Mouse (Mus musculus) mouse embryonic stem cell (cell line): ENCODE measurements around the gene Sertad3.

Experiments used
- in situ Hi-C, 2 experiments: fragments of 300-500 bp; cut with MboI; formaldehyde crosslinking; loops; 1 replicate in 1 of 2; 3 replicates in 1 of 2; pipeline ENCODE4 v1.14.3; 2019 to 2020; ENCODE audit warnings: low sequenced_read_pairs in 2 of 2, low pct_unique_long_range_greater_than_20kb in 1 of 2, mixed read lengths in 1 of 2; ENCODE audit not compliant: unreplicated experiment in 1 of 2

Sertad3 gene

DNA sequence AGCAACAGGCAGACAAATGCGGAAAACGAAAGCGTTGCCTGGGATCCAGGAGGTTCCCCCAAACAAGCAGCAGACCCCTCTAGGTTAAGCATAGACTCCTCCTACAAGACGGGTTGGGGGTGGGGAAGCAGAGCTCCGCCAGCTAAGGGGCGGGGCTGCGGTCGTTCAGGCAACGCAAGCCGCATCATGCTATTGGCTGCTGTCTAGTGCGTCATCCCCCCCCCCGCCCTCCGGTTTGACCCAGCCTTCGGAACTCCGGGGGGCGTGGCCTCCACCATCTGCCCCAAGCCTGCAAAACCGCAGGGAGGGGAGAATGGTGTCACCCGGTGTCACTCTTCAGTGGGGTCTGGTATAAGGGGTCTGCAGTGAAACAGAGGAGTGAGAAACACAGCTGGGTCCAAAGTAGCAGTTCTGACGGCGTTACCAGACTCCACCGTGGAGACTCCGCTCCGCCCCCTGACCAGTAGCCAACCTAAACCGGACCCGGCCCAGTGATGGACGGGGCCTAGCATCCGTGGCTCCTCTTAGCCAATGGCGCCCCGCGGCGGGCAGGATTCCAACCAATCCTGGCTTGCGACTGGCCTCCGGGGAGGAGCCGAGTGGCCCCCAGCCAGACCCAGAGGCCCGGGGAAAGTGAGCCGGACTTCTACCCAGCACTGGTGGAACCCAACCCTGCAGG lies at the start of gene Sertad3:
Gene Sertad3, plus strand, starts transcription at position 613 of the 679 bp plus-strand sequence.
- in situ Hi-C loops: no loop called here

GRCm38 (mm10) chr7:27427387-27427786 lies 46.2 kb upstream of the Sertad3 start:
- in situ Hi-C loops: no loop called here

DNA sequence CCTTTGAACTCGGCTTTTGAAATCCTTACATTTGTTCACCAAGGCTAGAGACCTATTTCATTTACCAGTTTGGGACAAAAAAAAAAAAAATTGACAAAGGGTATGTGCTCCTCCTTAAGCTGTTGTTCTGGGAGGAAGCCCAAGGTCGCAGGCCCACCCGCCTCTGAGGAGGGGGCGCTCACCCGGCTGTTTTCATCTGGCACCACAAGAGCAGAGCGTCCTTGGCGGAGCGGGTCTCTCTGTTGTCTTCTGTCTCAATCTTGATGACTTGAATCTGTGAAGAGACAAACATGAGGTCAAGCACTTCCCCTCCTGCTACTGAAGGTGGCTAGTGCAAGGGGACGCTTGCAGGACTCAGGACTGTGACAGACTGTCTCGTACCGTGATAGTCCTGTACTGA lies 45.6 kb upstream of the Sertad3 start:
- in situ Hi-C loops: no loop called here

GRCm38 (mm10) chr7:27429135-27429534 lies 44.4 kb upstream of the Sertad3 start:
- in situ Hi-C loops: no loop called here

GRCm38 (mm10) chr7:27433349-27433748 lies 40.2 kb upstream of the Sertad3 start:
- in situ Hi-C loops: no loop called here

DNA sequence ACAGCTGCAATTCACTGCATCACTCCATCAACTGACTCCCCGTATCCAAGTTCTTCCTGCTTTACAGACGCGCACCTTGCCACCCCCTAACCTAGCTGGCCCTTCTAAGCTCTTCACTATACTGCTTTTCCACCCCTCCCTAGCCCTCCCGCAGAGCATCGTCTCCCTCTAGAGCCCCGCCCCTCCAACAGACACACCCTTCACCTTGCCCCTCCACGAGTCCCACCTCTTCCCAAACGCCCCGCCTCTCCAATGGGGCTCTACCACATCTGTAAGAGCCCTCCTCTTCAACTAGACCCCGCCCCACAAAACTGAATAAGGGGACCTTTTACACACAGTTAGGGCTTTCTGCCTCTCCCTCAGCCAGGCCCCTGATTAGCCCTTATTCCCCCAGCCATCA lies 39.8 kb upstream of the Sertad3 start:
- in situ Hi-C loops: no loop called here

GRCm38 (mm10) chr7:27437544-27437943 lies 36.0 kb upstream of the Sertad3 start:
- in situ Hi-C loops: loop anchor here in 1 of 2 experiments (5.0 kb wide), 1 partner anchor 85 kb away; the partner anchor contains the start of gene Hipk4

DNA sequence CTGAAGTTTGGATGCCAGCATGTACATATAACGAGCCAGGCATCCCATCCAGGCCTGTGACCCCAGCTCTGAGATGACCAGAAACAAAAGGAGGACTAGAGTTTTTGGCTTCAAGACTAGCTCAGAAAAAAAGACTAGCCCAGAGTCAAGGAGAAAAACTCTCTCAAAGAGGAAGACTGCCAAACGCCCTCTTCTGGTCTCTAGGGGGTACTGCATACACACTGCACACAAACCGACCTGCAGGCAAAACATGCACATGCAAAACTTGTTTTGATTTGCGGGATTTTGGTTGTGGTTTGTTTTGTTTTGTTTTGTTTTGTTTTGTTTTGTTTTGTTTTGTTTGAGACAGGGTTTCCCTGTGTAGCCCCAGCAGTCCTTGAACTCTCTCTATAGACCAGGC lies 33.6 kb upstream of the Sertad3 start:
- in situ Hi-C loops: no loop called here

DNA sequence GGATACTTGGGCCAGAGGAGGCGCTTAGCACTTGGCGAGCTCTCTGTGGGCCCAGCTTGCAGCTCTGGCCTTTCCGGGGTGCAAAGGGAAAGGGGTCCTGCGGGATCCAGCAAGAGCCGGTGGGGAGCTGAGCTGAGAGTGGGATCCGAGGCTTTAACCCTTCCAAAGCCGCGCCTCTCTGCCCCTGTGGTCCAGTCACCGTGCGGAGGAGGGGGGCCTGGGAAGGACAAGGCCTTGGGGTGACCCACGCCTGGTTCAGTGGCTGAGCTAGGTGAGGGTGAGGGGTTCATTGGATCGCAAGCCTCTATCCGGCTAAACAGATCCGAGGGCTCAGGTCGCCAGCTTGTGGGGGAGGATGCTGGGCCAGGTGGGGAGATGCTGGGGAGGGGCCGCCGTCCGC lies 27.5 kb upstream of the Sertad3 start:
- in situ Hi-C loops: no loop called here

GRCm38 (mm10) chr7:27446521-27447418 lies 26.8 kb upstream of the Sertad3 start:
- in situ Hi-C loops: no loop called here

DNA sequence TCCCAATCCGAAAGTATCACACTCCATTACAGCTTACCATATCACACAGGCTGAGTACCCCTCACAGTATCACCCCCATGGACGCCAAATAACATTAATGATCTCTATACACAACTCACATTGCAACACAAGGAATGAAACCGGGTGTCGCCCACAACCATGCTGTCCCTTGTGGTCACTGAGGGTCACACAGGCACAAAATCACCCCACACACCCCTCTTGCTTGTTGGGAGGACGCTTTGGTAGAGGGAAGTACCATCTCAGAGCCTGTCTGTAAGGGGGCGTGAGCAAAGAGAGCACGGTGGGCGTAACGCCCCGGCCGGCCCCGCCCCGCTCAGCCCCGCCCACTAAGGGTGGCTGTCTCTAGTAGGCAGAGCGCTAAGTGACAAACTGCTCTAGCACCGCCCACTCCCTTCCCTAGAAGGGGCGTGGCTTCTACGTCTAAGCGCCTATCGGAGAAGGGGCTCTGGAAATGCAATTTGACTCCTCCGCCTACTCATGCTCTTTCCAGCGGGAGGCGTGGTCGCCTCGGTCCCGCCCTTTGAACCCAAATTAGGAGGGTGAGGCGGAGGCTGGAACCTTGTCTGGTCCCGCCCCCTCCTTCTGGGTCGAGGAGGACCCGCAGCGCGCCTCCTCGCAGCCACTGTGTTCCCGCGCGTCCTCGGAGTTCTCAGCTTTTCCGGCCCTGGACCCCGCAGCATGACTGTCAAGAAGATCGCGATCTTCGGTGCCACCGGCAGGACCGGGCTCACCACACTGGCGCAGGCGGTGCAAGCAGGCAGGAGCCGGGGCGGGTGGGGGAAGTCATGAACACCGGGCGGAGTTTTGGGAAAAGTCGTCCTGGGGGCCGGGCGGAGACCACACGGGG lies 25.9 kb upstream of the Sertad3 start, which contains the start of the genes Sptbn4 and Blvrb:
Gene Sptbn4, minus strand, starts transcription at position 268 of the 868 bp plus-strand sequence.
Gene Blvrb, plus strand, starts transcription at position 560 of the 868 bp plus-strand sequence.
- in situ Hi-C loops: no loop called here

- in situ Hi-C loops: no loop called here
Measured at GRCm38 (mm10) chr7:27448421-27449206, 25.0 kb upstream of the Sertad3 start.

DNA sequence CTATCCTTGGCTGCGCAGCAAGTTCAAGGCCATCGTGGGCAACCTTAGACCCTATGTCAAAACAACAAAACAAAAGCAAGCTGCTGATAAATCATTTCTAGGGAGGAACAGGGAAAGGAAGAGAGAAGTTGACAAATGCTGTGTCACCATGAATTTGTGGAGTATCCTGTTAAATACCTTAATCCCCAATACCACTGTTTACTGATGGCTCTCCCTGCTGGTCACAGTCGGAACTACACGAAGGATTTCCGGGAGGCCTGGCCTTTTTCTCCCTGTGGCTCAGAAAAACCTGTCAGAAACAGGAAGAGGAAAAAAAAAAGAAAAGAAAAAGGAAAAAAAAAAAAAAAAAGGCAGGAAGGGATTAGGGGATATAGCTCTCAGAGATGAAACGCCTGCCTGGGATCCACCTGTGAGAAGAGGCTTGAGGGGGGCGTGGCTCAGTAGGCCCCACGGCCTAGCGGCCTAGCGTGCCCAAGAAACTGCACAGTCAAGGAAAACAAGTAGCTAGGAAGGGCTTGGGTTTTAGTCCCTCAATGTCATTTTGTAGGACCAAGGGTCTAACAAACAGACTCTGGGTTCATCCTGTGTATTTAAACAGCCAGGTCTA lies 24.2 kb upstream of the Sertad3 start:
- in situ Hi-C loops: no loop called here

GRCm38 (mm10) chr7:27451359-27451758 lies 22.2 kb upstream of the Sertad3 start:
- in situ Hi-C loops: no loop called here

- in situ Hi-C loops: no loop called here
Measured at GRCm38 (mm10) chr7:27452206-27452770, 21.3 kb upstream of the Sertad3 start.

GRCm38 (mm10) chr7:27454461-27455121 lies 19.0 kb upstream of the Sertad3 start:
- in situ Hi-C loops: no loop called here

- in situ Hi-C loops: no loop called here
Measured at GRCm38 (mm10) chr7:27455273-27455672, 18.3 kb upstream of the Sertad3 start.
